Mouse (Mus musculus): Measurements from ENCODE around the gene Msl2. TPM values are rescaled to one million over a fixed set of nuclear protein-coding genes. Genes with fewer than 3 reads are reported as not detected.

Msl2 gene
- total RNA-seq, 2 experiments from 2014 or later, result 61.5 to 66.9 TPM

DNA sequence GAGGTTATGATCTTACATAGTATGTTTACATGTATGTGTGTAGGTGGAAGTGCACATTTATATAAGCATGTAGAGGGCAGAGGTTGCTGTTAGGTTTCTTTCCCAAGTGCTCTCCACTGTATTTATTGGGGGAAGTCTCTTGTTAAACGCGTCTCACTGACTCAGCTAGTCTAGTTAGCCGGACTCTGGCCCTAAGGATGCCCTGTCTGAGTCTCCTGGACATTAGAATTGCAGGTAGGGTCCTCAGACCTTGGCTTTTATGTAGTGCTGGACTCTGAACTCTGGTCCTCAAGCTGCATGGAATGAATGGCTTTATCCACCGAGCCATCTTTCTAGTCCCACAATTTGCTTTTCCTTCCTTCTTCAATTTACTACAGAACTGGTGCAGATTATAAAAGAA, 69.7 kb downstream of the Msl2 start:
- DNase-seq (ENCODE audit: extremely low spot score in 1 of 2, low spot score in 1 of 2), result no peak

DNA sequence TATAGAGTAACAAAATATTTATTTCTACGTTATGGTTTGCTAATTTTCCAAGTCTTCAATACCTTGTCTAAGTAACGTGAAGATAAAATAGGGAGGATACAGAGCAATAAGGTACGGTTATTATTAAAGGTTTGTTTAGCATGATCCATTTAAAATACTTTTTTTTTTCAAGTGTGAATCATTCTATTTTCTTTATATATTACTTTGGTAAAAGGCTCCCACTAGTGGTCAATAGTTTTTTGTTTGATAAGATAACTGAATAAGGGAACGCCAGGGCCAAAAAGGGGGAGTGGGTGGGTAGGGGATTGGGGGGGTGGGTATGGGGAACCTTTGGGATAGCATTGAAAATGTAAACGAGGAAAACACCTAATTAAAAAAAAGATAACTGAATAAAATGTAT, 79.0 kb downstream of the Msl2 start:
- no peak for DNase-seq (ENCODE audit: extremely low spot score in 1 of 2, low spot score in 1 of 2)

Other genes starting within 250 kb of the Msl2 start
- 10 to 100 TPM; 44.7 to 45.6 TPM for gene Pccb, start 39.2 kb upstream of the Msl2 start, total RNA-seq (2021)
- gene Ppp2r3a, start 177.7 kb downstream of the Msl2 start, total RNA-seq (2021), result 10 to 100 TPM; 26.5 to 26.6 TPM

Measured in layer of hippocampus, postnatal 25 days (tissue).